Mouse (Mus musculus) stomach, embryonic 14.5 days (tissue): ENCODE measurements at regions not wholly inside any gene's neighbourhood (a gene's known extent, or its start where the extent isn't known, plus 50 kb on each side); places are given as distances from the start of the nearest gene placed in this dataset.

ENCODE experiments used
- ATAC-seq: fragments of 200-750 bp; cut with Nextera tagmentation; 2 replicates; pipeline ENCODE4 v1.8.0; 2017; ENCODE audit warnings: low read depth, moderate TSS enrichment; ENCODE audit not compliant: insufficient number of reproducible peaks, insufficient read depth, low FRiP score
- H3K27ac ChIP-seq: fragments of 300-500 bp; sonication (generic); 2 replicates; pipeline ENCODE4 v1.5.1; 2014; ENCODE audit warnings: mild to moderate bottlenecking, low read length, moderate library complexity, mixed read lengths
- H3K27me3 ChIP-seq: fragments of 300-500 bp; sonication (generic); 2 replicates; pipeline ENCODE4 v1.6.1; 2014; ENCODE audit warnings: low read length, control low read depth, mixed read lengths; ENCODE audit not compliant: control insufficient read depth, insufficient read depth
- H3K36me3 ChIP-seq: fragments of 300-500 bp; sonication (generic); 2 replicates; pipeline ENCODE4 v1.6.1; 2014; ENCODE audit warnings: mild to moderate bottlenecking, control low read depth, low read length, moderate library complexity, mixed read lengths; ENCODE audit not compliant: control insufficient read depth, insufficient read depth
- H3K4me1 ChIP-seq: fragments of 300-500 bp; sonication (generic); 2 replicates; pipeline ENCODE4 v1.6.1; 2014; ENCODE audit warnings: low read length, control low read depth, mixed read lengths; ENCODE audit not compliant: control insufficient read depth, insufficient read depth
- H3K4me2 ChIP-seq: fragments of 300-500 bp; sonication (generic); replicated peaks from 2 replicates; pipeline ENCODE4 v1.6.1; 2014; ENCODE audit warnings: low read depth, low read length, control low read depth
- H3K4me3 ChIP-seq: fragments of 300-500 bp; sonication (generic); 2 replicates; pipeline ENCODE4 v1.5.1; 2014; ENCODE audit warnings: low read depth, low read length, control low read depth
- H3K9ac ChIP-seq: fragments of 300-500 bp; sonication (generic); replicated peaks from 2 replicates; pipeline ENCODE4 v1.6.1; 2014; ENCODE audit warnings: low read depth, mild to moderate bottlenecking, control low read depth, low read length, moderate library complexity, mixed read lengths
- H3K9me3 ChIP-seq: fragments of 300-500 bp; sonication (generic); 2 replicates; pipeline ENCODE4 v1.6.1; 2016; ENCODE audit warnings: low read depth, low read length, control low read depth; ENCODE audit not compliant: control insufficient read depth
- WGBS: fragments of 180-500 bp; shearing (Covaris S2); extraction: QIAGEN DNeasy Blood & Tissue Kit; methylation state at CpG from one replicate; pipeline ENCODE4 v1.1.7; 2014; 5-methylcytosine and 5-hydroxymethylcytosine counted together

GRCm38 (mm10) chr9:111746151-111746550 is 56.0 kb upstream of the Stac start:
- no peaks in the 10 kb centered on the region for H3K9me3 ChIP-seq
- H3K4me3 ChIP-seq = no peak overlapping the region
- 81% methylated on average over 6 of the region's 6 CpGs for WGBS
- no peak for ATAC-seq
- H3K27me3 ChIP-seq = no peaks in the 10 kb centered on the region
- H3K4me1 ChIP-seq = no peaks in the 10 kb centered on the region
- H3K27ac ChIP-seq = no peak overlapping the region
- H3K36me3 ChIP-seq = no peaks in the 10 kb centered on the region
- no peak overlapping the region for H3K9ac ChIP-seq
- no peak overlapping the region for H3K4me2 ChIP-seq

GRCm38 (mm10) chr9:111745206-111745605 is 55.1 kb upstream of the Stac start:
- Histone ChIP-seq H3K36me3 (no peaks in the 10 kb centered on the region), H3K9ac (no peak overlapping the region), H3K9me3 (no peaks in the 10 kb centered on the region), H3K4me1 (0 out of 2 replicates have a peak, but pooled peaks cover under 1% of the 10 kb centered on the region), H3K27me3 (no peaks in the 10 kb centered on the region), H3K4me2 (no peak overlapping the region), H3K27ac (no peak overlapping the region), H3K4me3 (no peak overlapping the region)
- ATAC-seq = no peak
- WGBS = 59% methylated on average over 3 of the region's 3 CpGs
